Mouse (Mus musculus) cortical plate, adult 2 months (tissue): Measurements from ENCODE around the gene Ndufa5. TPM values are rescaled to one million over a fixed set of nuclear protein-coding genes. Genes with fewer than 3 reads are reported as not detected.

ENCODE experiments used
- H3K27ac ChIP-seq: fragments of 200-500 bp; 2 replicates; pipeline ENCODE4 v1.5.1; 2012; ENCODE audit warnings: low read length, control low read depth, inconsistent platforms; ENCODE audit not compliant: insufficient read depth
- H3K4me1 ChIP-seq: fragments of 200-500 bp; 2 replicates; pipeline ENCODE4 v1.6.1; 2011; ENCODE audit warnings: low read length; ENCODE audit not compliant: control insufficient read depth, insufficient read depth
- H3K4me3 ChIP-seq: fragments of 200-500 bp; 2 replicates; pipeline ENCODE4 v1.5.1; 2011; ENCODE audit warnings: mild to moderate bottlenecking, low read length, control low read depth; ENCODE audit not compliant: insufficient read depth
- CTCF ChIP-seq: fragments of 200-500 bp; IDR thresholded peaks from 2 replicates; pipeline ENCODE4 v1.5.1; 2011; ENCODE audit warnings: mild to moderate bottlenecking, control low read depth, low read length; ENCODE audit not compliant: insufficient read depth; ENCODE audit errors: extremely low read depth
- POLR2A ChIP-seq: fragments of 200-500 bp; IDR thresholded peaks from 2 replicates; pipeline ENCODE4 v1.6.1; 2011; ENCODE audit warnings: mild to moderate bottlenecking, low read length, control low read depth; ENCODE audit not compliant: insufficient read depth; ENCODE audit errors: extremely low read depth
- polyA plus RNA-seq: library from polyadenylated mRNA; depleted of rRNA; stranded (reverse); fragments of >200 nt; gene quantifications from 2 replicates; pipeline ENCODE4 v1.2.3, GENCODE M21; 2012

Ndufa5 gene
- polyA plus RNA-seq, 1 experiment: 92.3 TPM

DNA sequence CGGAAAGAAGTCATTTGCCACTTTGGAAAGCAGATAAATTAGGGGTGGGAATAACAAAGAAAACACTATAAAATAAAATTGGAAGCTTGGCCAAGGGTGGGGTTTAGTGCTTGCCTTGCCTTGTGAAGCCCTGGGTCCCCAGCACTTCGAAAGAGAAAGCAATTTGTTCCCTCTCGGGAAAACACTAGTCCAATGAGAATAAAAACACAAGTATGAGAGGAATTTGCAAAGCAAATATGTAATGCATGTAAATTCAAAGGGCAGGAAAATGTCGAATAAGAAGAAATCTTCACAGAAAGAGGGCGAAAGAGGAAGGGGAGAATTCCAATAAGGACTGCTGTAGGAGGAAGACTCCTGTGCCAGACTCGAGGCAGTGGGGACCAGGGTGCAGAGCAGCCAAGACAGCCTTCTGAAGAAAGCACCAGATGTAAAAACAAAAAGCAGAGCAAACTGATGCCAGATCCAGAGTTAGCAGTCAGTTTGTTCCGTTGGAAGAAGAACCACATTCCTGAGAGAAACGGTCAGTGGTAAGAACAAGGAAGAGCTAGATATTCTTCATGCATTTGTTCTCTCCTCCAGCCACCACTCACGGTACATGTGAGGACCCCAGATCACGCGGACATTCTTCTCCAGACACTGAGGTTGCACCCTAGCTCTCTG, 26.7 kb upstream of the Ndufa5 start:
- no peak overlapping the region for H3K27ac ChIP-seq
- H3K4me3 ChIP-seq: no peak overlapping the region
- TF ChIP-seq CTCF (no peak), POLR2A (no peak)
- peaks cover 5% of the 10 kb centered on the region; the same call in 1 of the 2 replicates for H3K4me1 ChIP-seq

DNA sequence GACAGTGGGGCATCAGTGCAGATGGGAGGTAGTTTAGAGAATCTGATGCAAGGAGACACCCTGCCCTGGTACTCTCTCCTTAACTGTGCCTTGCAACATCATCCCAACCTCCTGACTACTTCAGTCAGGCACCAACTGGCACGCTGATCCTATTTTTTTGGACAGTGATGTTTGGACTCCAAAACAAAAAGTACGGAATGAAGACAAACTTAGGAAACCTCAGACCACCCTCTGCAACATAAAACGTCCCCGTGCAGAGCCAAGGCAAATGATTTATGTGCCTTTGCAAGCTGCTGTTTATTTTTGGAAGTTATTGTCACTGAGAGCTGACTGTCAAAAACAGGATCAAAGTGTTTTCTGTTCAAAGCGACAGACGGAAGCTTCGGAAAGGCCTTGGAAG, 24.2 kb upstream of the Ndufa5 start:
- Histone ChIP-seq H3K27ac (no peak overlapping the region), H3K4me1 (peaks cover 5% of the 10 kb centered on the region; the same call in 1 of the 2 replicates), H3K4me3 (no peak overlapping the region)
- TF ChIP-seq CTCF (no peak), POLR2A (no peak)

DNA sequence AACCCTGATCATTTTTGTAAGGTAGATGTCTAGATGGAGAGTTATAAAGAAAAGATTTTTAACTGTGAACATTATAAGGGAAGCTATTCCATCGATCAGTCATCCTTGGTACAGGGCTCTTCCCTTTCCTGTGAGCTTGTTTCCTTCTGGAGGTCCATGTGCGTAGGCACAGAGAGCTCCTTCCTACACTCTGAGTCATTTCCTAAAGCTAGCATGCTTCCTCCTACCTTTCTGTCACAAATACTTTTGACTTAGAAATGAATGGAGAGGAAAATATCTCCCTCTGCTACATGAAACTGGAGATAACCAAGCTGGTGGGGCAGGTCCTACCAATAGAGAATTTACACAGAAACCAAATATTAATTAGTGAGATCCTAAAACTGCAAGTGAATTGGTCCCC, 22.0 kb upstream of the Ndufa5 start:
- Histone ChIP-seq H3K27ac (no peak overlapping the region), H3K4me1 (peaks cover 2% of the 10 kb centered on the region; the same call in 1 of the 2 replicates), H3K4me3 (no peak overlapping the region)
- TF ChIP-seq POLR2A: no peak
- TF ChIP-seq CTCF: no peak

DNA sequence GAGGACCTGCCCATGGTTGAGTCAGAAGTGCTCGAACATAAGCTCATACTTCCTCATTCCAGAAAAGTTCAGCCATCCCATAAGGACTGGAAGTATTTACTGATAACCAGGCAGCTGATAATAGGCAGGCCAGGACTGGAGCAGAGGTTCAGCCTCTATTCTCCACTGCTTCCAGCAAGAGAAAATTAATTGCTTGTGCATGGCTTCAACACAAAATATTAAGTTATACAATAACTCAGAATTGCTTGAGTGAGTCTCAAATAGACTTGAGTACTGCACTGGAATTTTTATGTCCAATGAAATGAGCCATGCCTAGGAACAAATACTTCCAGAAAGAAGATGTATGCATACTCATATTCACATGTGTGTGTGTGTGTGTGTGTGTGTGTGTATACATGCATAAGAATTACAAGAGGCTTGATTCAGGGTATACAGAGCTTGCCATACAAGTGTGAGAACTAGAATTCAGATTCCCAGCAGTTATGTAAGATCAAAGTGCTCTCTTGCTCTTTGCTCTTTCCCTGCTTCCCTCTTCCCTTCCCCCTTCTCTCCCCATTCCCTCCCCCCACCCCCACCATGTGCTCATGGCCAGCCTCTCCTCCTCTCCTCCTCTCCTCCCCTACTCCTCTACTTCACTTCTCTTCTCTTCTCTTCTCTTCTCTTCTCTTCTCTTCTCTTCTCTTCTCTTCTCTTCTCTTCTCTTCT, 19.1 kb upstream of the Ndufa5 start:
- Histone ChIP-seq H3K4me3 (no peak overlapping the region), H3K27ac (no peak overlapping the region), H3K4me1 (no peaks in the 10 kb centered on the region)
- TF ChIP-seq POLR2A (no peak), CTCF (no peak)

DNA sequence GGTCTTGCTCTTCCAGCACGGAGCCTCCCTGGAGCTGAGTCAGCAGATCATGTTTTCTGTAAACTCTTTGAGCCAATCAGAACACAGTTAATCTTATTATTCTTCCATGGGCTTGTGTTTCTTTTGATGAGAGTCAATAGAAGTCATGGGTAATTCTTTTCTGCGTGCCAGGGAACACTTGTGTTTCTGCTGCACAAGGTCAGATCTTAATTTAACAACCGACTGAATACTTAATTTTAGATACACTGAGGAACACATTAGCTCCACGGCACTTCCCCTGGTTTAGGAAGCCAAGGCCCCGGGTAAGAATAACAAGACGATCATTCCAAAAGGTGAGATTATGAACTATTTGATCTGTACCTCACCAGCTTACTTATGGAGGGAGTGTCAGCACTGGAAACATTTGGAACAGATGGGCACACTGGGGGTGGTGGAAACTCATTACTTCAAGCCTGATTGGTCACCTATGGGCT, 15.3 kb upstream of the Ndufa5 start:
- no peak overlapping the region for H3K4me3 ChIP-seq
- H3K27ac ChIP-seq: no peak overlapping the region
- H3K4me1 ChIP-seq: no peaks in the 10 kb centered on the region
- TF ChIP-seq CTCF: no peak
- TF ChIP-seq POLR2A: no peak

DNA sequence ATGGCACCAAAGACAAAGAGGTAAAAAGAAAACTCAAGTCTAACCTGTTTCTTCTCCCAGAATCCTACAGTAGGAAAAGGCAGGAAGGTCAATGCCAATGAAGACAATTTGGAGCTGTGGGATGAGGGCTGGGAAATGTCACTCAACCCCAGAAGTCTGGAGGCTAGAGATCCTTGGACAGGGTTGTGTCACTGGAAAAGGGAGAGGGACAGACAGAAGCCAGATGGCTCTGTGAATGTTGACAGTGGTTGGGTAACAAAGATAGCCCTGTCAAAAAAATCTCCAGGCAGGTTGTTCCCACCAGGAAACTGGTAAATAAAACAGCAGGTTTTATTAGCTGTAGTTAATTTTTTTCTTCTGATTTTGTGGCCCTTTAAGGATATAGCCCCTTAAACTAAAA, 14.6 kb upstream of the Ndufa5 start:
- Histone ChIP-seq H3K27ac (no peak overlapping the region), H3K4me3 (no peak overlapping the region), H3K4me1 (no peaks in the 10 kb centered on the region)
- TF ChIP-seq CTCF (no peak), POLR2A (no peak)

DNA sequence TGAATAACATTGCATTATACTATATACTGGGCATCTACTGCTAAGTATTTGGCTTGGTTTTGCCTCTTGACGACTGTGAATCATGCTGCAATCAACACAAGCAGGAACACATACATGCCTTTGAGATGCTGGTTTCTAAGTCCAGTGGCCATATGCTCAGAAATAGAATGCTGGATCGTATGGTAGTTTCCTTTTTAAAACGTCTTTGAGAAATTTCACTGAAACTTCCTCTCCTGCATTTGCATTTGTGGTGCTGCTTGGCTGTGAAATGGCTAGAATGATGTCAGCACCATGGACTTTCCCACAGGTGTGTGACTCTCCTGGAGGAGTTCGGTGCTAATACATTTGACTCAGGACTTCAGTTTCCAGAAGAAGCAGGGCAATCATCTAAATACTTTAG, 12.3 kb upstream of the Ndufa5 start:
- no peak overlapping the region for H3K4me3 ChIP-seq
- H3K27ac ChIP-seq: no peak overlapping the region
- H3K4me1 ChIP-seq: no peaks in the 10 kb centered on the region
- TF ChIP-seq POLR2A: no peak
- TF ChIP-seq CTCF: no peak

DNA sequence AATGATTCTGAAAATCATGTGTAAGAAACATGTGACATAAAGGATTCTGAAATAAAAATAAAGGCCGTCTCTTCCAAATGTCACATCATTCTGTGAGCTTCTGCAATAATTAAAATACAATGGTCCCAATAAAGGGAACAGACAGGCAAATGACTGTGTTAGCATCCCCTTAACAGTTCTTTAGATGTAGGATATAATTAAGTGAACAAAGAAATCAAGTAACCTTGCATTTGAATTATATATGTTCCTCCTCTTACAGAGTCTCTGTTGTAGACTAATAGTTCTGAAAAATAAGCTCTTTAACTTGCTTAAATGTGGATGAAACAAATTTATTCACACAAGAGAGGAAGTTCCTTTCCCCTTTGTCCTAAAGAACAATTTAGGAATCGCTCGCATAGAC, 10.6 kb upstream of the Ndufa5 start:
- H3K27ac ChIP-seq: no peak overlapping the region
- no peak overlapping the region for H3K4me3 ChIP-seq
- TF ChIP-seq POLR2A (no peak), CTCF (no peak)
- no peaks in the 10 kb centered on the region for H3K4me1 ChIP-seq

DNA sequence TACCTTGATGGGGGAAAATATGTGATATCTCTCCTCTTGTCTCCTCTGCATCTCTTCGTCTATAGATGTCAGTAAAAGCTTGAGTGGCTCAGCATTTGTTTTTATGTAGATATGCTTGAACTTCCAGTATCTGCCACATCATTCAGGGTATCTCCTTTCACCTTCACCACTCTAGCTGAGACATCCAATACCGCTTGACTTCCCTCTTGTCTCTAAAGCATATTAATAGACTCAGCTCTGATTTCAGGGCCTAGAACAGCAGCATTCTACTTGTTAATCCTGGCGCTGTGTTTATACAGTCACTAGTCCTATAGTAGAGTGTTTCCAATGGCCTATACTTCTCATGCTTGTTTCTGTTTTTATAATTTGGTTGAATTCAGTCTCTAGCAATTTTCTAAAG, 5.0 kb upstream of the Ndufa5 start:
- Histone ChIP-seq H3K4me1 (no peaks in the 10 kb centered on the region), H3K4me3 (no peak overlapping the region), H3K27ac (no peak overlapping the region)
- TF ChIP-seq CTCF: no peak
- TF ChIP-seq POLR2A: no peak
